Mouse (Mus musculus) gastrocnemius, postnatal 4 days (tissue): Measurements from ENCODE around the gene Trmt1. TPM values are rescaled to one million over a fixed set of nuclear protein-coding genes. Genes with fewer than 3 reads are reported as not detected.

Source experiments
- DNase-seq, 2 experiments: peaks; one replicate each; pipeline ENCODE4 v3.0.0; 2021 to 2022; ENCODE audit warnings: low spot score in 2 of 2, mixed read lengths in 2 of 2
- total RNA-seq, 2 experiments: library from RNA; stranded (reverse); gene quantifications; 2 replicates each; pipeline ENCODE4 v1.2.3; 2021

Gene Trmt1
- total RNA-seq, 2 experiments from 2014 or later = 50.5 to 53.8 TPM

DNA sequence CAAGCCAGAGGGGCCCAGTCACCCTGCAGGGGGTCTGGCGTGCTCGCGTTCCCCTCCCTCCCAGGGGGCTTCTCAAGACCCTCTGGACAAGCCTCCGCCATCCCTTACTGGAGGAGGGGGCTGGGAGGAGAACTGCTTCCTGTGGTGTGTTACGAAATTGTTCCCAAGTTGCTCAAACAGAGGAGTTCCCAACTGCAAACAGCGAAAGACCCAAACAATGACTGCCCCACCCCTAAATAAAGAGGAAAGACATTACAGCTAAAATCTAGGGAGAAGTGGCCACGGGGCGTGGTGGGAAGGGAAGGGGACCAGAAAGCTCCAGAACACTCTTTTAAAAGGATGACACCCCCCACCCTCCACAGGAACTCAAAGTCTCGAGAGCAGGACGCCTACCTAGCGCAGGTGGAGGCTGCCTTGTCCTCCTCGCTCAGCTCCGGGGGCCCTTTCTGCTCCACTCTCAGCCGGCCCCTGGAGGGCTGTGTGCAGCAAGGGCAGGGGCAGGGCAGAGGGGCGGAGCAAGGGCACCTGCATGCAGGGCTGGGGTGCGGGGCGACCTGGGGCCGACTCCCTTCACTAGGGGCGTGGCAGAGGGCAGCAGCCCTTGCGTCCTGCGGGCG, 21.3 kb downstream of the Trmt1 start:
- no peak for DNase-seq

DNA sequence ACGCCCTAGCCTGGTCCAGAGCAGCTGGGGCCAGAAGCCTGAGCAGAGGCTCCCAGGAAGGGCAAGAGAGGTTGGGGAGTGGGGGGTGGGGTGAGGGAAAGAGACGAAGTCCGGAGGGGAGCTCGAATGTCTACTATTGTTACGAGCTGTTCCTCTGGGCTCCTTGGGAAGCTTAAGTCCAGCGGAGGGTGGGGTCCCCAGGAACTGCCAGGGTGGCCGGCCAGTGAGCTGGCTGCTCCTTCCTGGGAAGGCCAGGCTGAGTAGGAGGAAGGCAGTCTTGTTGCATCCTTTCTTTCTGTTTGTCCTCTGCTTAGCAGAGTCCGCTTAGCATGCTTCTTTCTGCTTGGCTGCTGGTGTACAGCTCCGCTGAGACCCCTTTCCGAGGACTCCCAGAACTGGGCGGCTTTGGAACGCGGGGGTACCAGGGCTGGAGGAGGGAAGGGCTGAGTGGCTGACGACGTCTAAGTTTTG, 22.0 kb downstream of the Trmt1 start:
- no peak for DNase-seq

DNA sequence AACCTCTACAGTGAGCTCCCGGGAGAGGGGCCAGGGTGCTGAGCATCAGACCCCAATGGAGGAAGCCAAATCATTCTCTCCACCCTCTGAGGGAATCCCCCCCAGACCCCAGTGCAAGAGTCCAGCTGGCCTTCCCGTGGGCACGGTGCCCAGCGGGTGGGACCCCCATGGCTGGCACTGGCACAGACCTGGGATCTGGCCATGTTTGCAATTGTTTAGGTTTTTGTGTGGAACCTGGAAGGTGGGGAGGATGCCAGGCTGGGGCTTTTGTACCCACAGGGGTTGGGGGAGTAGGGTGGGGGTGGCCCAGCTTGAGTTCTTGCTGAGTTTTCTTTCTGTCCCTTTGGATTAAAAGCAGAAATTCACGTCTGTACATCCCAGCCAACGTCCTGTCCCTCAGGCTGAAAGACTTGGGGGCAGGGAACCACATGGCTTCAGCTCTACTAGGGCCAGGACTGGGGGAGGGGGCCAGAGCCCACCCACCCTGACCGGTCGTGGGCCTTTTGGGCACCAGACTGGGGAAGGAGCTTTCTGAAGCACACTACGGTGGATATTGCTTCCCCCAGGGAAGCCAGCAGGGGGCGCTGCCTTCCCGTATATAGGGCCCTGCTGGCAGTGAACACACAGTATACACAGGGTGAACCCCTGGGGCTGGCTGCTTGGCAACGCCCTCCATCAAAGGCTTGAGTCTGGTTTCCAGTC, 22.8 kb downstream of the Trmt1 start:
- DNase-seq = peak; percentile 77 to 86

- DNase-seq = no peak
Observed at GRCm38 (mm10) chr8:84709931-84710330, 23.8 kb downstream of the Trmt1 start.

GRCm38 (mm10) chr8:84711312-84711711, 25.2 kb downstream of the Trmt1 start:
- no peak for DNase-seq

GRCm38 (mm10) chr8:84711933-84712758, 26.0 kb downstream of the Trmt1 start:
- DNase-seq = peak in 1 of 2 experiments; percentile 72

DNA sequence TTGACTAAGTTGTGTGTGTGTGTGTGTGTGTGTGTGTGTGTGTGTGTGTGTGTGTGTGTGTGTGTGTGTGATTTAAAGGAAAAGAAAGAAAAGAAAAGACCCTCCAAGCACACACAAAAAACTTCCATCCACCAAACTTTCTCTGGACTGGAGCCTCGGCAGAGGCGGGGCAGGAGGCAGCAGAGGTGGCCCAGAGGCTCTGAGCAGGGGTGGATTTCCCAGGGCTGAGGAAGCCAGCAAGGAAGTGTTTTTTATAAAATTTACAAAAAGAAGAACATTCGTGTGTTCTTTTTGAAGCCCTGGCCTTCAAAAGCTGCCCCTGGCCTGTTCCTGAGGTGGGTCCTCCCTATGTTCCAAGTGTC, 26.6 kb downstream of the Trmt1 start:
- no peak for DNase-seq

GRCm38 (mm10) chr8:84713381-84713780, 27.3 kb downstream of the Trmt1 start:
- DNase-seq = no peak

- DNase-seq = no peak
Observed at GRCm38 (mm10) chr8:84714161-84714560, 28.1 kb downstream of the Trmt1 start.

DNA sequence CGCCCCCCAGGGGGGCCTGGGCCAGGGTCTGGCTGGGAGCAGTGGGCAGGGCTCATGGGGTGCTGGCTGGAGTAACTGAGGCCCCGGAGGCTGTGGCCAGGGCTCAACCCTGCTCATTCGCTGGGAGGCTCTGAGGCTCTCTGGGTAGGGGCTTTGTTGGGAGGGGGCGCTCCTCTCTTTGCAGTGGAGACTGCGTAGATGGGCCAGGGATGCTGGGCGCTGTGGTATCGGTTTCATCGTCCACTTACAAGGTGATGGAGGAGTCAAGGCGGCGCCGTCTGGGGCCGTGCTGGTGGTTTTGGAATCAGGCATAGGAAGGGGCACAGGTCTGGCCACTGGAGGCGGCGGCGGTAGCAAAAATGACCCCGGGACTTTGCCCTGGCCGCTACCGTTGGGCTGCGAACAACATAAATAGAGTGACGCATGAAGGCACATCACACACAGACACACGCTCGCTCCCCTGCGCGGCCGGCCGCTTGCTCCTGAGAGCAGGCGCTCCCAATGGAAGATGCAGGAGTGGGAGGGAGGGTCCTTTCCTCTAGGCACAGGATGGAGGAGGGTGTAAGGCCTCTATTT, 29.9 kb downstream of the Trmt1 start:
- DNase-seq = no peak

DNA sequence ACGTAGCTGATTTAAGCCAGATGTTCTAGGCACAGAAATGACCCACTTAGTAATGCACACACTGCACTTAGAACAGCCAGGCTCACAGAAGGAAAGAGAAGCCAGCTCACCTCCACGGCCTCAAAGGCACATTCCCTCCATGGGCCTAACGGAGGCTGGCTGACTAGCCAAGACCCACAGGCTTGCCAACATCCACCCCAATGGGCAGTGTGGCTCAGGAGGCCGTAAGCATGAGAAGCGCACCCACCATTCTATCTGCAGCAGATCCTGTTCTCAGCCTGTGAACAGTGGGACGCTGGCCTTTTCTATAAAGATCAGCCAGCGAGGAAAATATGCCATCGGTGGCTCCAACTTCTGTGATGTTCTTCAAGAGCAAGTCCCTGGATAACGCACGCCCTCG, 30.7 kb downstream of the Trmt1 start:
- no peak for DNase-seq

DNA sequence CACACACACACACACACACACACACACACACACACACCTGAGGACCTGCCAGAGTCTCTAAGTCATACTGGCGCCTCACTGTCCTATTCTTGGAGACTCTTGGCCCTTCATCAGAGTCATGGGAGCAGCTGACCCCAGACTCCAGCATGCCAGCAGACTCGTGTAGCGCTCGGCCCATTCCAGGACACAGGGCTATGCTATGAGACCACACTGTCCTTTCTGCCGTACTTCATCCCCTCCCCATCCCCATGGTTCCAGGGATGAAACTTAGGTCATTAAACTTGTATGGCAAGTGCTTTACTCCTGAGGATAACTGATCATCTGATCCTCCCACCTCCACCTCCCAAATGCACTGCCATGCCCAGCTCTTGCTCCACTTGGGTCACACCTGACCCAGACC, 32.4 kb downstream of the Trmt1 start:
- no peak for DNase-seq

DNA sequence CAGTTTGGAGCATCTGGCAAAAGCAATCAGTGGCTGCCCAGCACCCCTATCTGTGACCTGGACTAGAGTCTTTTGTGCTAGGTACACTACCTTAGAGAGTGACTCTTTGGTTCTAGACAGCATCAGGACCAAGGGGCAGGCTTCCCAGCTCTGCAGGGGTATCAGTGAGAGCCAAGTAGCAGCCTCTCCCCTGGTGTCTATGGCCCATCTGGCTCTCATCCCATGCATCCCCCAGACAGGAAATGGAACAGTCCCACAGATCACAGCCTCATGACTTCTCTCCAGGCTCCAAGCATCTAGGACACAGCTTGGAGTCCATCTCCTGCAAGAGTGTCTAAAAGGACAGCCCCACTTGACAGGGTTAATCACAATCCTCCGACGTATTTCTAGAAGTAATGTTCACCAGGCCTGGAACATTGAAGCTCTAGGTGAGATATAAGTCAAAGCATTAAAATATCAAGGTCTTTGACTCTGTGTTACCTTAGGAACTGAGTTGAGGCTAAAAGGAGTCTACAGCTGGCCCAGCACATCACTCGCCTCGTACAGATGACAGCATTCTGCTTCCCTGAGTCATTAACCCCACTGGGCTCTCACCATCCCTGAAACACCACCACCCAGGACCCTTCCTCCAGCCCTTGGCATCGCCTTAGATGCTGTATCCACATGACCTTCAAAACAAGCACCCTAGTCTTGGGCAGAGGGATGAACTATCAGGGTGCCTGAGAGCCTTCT, 33.0 kb downstream of the Trmt1 start:
- DNase-seq = no peak

DNA sequence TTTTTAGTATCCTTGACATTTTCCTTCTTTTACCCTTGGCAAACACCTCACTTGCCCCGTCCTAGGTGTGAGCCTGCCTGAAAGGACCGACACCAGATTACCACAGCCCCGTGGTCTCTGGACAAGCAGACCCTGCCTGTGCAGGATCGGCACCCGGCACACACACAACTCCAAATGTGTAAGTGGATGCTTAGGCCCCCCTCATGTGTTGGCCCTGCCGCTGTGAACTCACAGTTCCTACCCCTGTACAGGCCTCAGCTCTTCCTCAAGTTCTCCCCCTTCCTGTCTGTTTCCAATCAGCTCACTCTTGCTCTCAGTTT, 36.4 kb downstream of the Trmt1 start:
- peak in 1 of 2 experiments; percentile 23 for DNase-seq

GRCm38 (mm10) chr8:84722850-84723570, 36.9 kb downstream of the Trmt1 start, which contains the start of gene G430095P16Rik:
Gene G430095P16Rik (plus strand): TSS chr8:84723007.
- DNase-seq = peak in 1 of 2 experiments; percentile 84

DNA sequence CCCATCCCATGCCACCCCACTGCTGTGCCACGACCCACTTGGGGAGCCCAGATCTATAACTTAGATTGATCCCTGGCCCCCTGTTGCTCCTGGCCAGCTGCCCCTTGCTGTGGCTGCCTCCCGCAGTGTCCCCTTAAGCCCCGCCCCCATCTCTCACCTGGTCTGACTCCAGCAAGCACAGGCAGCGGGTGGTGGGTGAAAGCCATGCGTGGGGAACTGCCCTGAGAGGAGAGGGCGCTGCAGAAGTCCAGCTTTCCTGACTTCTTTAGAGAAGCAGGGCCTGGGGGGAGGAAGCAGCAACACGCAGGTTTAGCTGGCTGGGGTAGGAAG, 37.4 kb downstream of the Trmt1 start:
- DNase-seq = peak in 1 of 2 experiments; percentile 40

- no peak for DNase-seq
Observed at GRCm38 (mm10) chr8:84724683-84725082, 38.6 kb downstream of the Trmt1 start.

DNA sequence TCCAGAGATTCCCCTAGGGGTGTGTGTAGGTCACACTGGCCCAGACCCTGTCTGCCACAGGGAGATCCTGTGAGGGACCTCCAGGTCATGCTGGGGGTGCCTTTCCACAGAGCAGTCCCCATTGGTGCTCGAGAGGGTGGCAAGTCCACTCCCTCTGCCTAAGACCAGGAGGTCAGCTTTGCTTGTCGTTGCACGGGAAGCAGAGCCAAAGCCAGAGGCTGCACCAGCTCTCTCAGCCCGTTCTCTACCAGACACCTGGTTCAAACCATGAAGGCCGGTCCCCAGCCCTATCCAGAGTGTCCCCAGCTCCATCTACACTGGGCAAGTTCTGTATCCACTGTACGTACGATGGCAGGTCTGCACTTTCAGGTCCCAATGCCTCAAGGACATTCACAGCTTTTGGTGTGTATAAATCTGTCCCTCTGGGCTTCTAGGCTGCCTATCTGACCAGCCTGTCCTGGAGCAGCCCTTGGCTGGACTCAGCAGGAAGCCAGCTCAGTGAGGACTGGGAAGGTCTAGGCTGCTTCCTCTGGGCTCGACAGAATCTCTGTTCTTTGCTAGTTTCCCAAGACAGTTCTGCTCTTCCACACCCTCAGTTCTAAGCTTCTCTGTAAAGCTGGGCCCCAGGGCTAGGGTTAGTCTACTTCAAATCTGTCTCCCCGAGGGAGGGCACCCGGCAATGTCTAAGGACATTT, 39.3 kb downstream of the Trmt1 start:
- no peak for DNase-seq

GRCm38 (mm10) chr8:84725941-84726259, 39.8 kb downstream of the Trmt1 start:
- no peak for DNase-seq

GRCm38 (mm10) chr8:84728474-84728873, 42.4 kb downstream of the Trmt1 start:
- DNase-seq = no peak
